Mouse (Mus musculus): ENCODE measurements at regions not wholly inside any gene's neighbourhood (a gene's known extent, or its start where the extent isn't known, plus 50 kb on each side); places are given as distances from the start of the nearest gene placed in this dataset.

DNA sequence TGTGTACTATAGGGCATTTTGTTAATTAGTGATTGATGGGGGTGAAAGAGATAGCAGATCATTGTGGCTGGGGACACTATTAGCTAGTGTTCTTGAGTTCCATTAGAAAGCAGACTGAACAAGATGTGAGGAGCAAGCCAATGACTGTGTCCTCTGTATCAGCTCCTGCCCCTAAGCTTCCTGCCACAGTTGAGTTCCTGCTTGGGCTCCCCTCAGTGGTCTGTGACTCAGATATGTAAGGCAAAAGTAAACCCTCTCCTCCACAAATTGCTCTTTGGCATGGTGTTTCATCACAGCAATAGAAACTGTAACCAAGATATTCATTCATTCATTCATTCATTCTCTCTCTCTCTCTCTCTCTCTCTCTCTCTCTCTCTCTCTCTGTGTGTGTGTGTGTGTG lies 169.7 kb upstream of the Rasa1 start:
- no peak for TF ChIP-seq CTCF (IDR thresholded peaks at IDR 0.05; ENCODE audit: insufficient read depth, low read depth, low read length)
- no peak for TF ChIP-seq POLR2A (IDR thresholded peaks at IDR 0.05; ENCODE audit: insufficient read depth, low read depth, low read length)

All from olfactory bulb, adult 2 months (tissue).